Mouse (Mus musculus) forebrain, embryonic 10.5 days (tissue): ENCODE data around the gene Tstd3. TPM values are rescaled to one million over a fixed set of nuclear protein-coding genes. Genes with fewer than 3 reads are reported as not detected.

Experiments
- DNase-seq: peaks from one replicate; pipeline ENCODE4 v3.0.0-alpha.2; 2017; ENCODE audit warnings: low spot score; ENCODE audit errors: extremely low spot score
- H3K27ac ChIP-seq: fragments of 300-500 bp; sonication (generic); 2 replicates; pipeline ENCODE4 v1.5.1; 2016; ENCODE audit warnings: mild to moderate bottlenecking
- H3K27me3 ChIP-seq: fragments of 300-500 bp; sonication (generic); 2 replicates; pipeline ENCODE4 v1.6.1; 2016; ENCODE audit warnings: mild to moderate bottlenecking; ENCODE audit not compliant: poor library complexity, severe bottlenecking
- H3K36me3 ChIP-seq: fragments of 300-500 bp; sonication (generic); replicated peaks from 2 replicates; pipeline ENCODE4 v1.6.1; 2016; ENCODE audit warnings: mild to moderate bottlenecking, moderate library complexity
- H3K4me1 ChIP-seq: fragments of 300-500 bp; sonication (generic); 2 replicates; pipeline ENCODE4 v1.6.1; 2016
- H3K4me3 ChIP-seq: fragments of 300-500 bp; sonication (generic); 2 replicates; pipeline ENCODE4 v1.5.1; 2016; ENCODE audit warnings: mild to moderate bottlenecking, moderate library complexity
- H3K9me3 ChIP-seq: fragments of 300-500 bp; sonication (generic); 2 replicates; pipeline ENCODE4 v1.6.1; 2016; ENCODE audit warnings: mild to moderate bottlenecking, moderate library complexity
- WGBS: fragments of 180-500 bp; shearing (Covaris S2); methylation state at CpG from one replicate; pipeline ENCODE4 v1.1.7; 2016; 5-methylcytosine and 5-hydroxymethylcytosine counted together
- polyA plus RNA-seq: library from polyadenylated mRNA; unstranded; fragments of >200 nt; fragmentation: Nextera tagmentation; extraction: Ambion mirVana; gene quantifications from 2 replicates; pipeline ENCODE4 v1.2.1, GENCODE M21; 2016

Gene Tstd3
- polyA plus RNA-seq, 1 experiment from 2014 or later: 24.3 TPM

DNA sequence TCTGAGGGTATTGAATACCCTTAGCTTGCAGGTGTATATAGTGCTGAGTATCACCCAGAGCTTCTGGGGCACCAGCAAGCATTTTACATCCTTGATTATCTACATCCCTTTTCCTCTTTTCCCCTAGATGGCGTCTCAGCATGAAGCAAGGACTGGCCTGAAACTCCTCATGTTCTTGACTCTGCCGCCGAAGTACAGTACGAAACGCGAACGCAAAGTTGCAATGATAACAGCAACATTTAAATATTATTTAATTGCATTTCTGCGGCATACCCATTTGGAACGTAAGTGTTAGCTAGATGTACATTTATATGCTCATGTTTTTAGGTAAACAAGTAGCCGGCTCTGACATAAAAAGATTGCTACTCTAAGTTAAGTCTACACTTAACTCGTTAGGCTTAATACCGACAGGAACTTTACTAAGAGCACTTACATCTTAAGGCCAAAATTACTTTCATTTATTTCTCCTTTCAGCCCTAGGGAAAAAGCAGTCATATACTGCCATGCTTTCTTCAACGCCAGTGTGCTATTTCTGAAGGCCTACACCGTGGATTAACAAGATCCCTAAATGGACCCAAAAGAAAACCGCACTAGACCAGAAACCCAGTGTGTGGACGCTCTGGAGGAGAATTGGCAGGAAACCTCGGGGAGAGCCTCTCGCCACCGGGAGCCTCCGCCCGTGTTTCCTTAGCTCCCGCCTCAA, 39.9 kb downstream of the Tstd3 start:
- DNase-seq: peak; percentile 35
- H3K4me3 ChIP-seq: peak overlapping the region; percentile 89
- peaks cover 11% of the 10 kb centered on the region for H3K4me1 ChIP-seq
- 1% methylated on average over 22 of the region's 22 CpGs for WGBS
- H3K27ac ChIP-seq: peak overlapping the region; percentile 89
- no peaks in the 10 kb centered on the region for H3K9me3 ChIP-seq
- no peaks in the 10 kb centered on the region for H3K27me3 ChIP-seq
- peaks cover 5% of the 10 kb centered on the region; the same call in 1 of the 2 replicates for H3K36me3 ChIP-seq

DNA sequence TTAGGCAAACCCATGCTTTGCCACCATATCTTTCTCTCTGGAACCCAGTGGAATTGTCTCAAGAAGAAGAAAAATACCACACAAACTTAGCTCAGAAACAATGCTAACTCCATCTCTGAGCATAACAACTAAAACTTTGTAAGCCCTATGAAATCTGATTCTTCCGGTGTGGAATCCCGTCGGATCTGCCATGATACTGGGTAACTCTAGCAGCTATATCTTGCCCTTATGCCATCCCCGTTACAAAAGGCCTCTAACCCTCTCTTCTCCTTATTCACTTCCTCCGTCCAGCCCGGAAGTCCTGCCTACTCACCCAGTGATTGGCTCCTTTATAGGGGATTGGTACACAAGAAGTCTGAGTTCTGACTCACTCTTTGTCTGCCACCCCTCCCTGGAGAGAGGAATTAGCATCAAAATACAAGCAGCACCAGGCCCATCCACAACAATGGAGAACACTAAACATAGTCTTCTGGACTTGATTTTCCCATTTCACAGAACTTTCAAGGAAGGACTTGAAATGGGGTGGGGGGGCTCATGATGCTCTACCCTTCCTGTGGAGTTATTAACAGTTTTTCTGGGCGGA, 44.2 kb downstream of the Tstd3 start:
- H3K9me3 ChIP-seq: no peaks in the 10 kb centered on the region
- peak overlapping the region; percentile 15; the same call in 1 of the 2 replicates for H3K27ac ChIP-seq
- 45% methylated on average over 7 of the region's 7 CpGs for WGBS
- H3K27me3 ChIP-seq: no peaks in the 10 kb centered on the region
- H3K4me1 ChIP-seq: no peaks in the 10 kb centered on the region
- H3K4me3 ChIP-seq: peak overlapping the region; percentile 5; the same call in 1 of the 2 replicates
- H3K36me3 ChIP-seq: no peaks in the 10 kb centered on the region
- peak; percentile 31 for DNase-seq

DNA sequence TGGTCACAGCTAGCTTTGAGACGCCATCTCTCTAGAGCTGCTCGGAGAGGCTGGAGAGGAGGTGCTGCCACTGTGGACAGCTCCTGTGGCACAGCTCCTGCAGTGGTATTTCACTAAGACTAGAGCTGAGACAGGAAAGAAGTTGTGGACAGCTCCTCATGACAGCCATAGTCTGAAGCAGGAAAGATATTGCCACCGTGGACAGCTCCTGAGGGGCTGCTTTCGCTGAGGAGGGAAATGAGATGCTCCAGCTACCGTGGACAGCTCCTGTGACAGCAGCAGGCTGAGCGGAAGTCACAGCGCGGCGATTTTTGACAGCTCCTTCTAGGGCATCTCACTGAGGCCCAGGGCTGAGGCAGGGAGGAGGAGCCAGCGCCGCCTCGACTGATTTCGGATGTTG, 54.9 kb downstream of the Tstd3 start:
- DNase-seq: peak; percentile 79
- Histone ChIP-seq H3K27ac (no peak overlapping the region), H3K27me3 (peaks cover 16% of the 10 kb centered on the region), H3K36me3 (no peaks in the 10 kb centered on the region), H3K4me3 (peak overlapping the region; percentile 29), H3K4me1 (peaks cover 15% of the 10 kb centered on the region), H3K9me3 (no peaks in the 10 kb centered on the region)
- WGBS: 6% methylated on average over 13 of the region's 13 CpGs

Other genes starting within 250 kb of the Tstd3 start
- gene Prdm13, start 81.2 kb downstream of the Tstd3 start, polyA plus RNA-seq: 0.04 and 0.10 TPM in 2 replicates
- 55.7 and 58.9 TPM in 2 replicates for gene Ccnc, start 39.5 kb downstream of the Tstd3 start, polyA plus RNA-seq
- gene Usp45, start 56 bp downstream of the Tstd3 start, polyA plus RNA-seq: 12.0 and 12.4 TPM in 2 replicates
- 143 and 163 TPM in 2 replicates for gene Pnisr, start 80.4 kb upstream of the Tstd3 start, polyA plus RNA-seq
- 12.8 and 13.1 TPM in 2 replicates for gene Coq3, start 112.5 kb upstream of the Tstd3 start, polyA plus RNA-seq
- gene Faxc, start 164.1 kb upstream of the Tstd3 start, polyA plus RNA-seq: 9.0 and 10.5 TPM in 2 replicates